Mouse (Mus musculus) heart, postnatal 0 days (tissue): Measurements from ENCODE around the gene Tex2.

Experiments used
- CTCF ChIP-seq: IDR thresholded peaks from 2 replicates; pipeline ENCODE4 v1.5.1; 2016; ENCODE audit warnings: antibody characterized with exemption, control low read depth, low read depth
- EP300 ChIP-seq: IDR thresholded peaks from 2 replicates; pipeline ENCODE4 v1.6.1; 2016; ENCODE audit warnings: antibody characterized with exemption, low read depth

- TF ChIP-seq CTCF (no peak), EP300 (no peak)
Observed at GRCm38 (mm10) chr11:106614339-106614645, 1.1 kb upstream of the Tex2 start.
